Mouse (Mus musculus) heart, postnatal 0 days (tissue): ENCODE data around the gene Ssc4d. TPM values are rescaled to one million over a fixed set of nuclear protein-coding genes. Genes with fewer than 3 reads are reported as not detected.

Source experiments
- ATAC-seq: fragments of 200-750 bp; cut with Nextera tagmentation; 2 replicates; pipeline ENCODE4 v1.8.0; 2017; ENCODE audit warnings: low read depth, moderate number of reproducible peaks, moderate library complexity; ENCODE audit not compliant: insufficient read depth
- DNase-seq: peaks from one replicate; pipeline ENCODE4 v3.0.0-alpha.2; 2016; ENCODE audit warnings: low spot score
- H3K27ac ChIP-seq: fragments of 300-500 bp; sonication (generic); 2 replicates; pipeline ENCODE4 v1.5.1; 2014; ENCODE audit warnings: low read depth, mild to moderate bottlenecking
- H3K27me3 ChIP-seq: fragments of 300-500 bp; sonication (generic); 2 replicates; pipeline ENCODE4 v1.6.1; 2014; ENCODE audit warnings: low read length, mixed read lengths; ENCODE audit not compliant: control insufficient read depth, insufficient read depth
- H3K36me3 ChIP-seq: fragments of 300-500 bp; sonication (generic); replicated peaks from 2 replicates; pipeline ENCODE4 v1.6.1; 2014; ENCODE audit warnings: low read length, mixed read lengths; ENCODE audit not compliant: control insufficient read depth, insufficient read depth
- H3K4me1 ChIP-seq: fragments of 300-500 bp; sonication (generic); 2 replicates; pipeline ENCODE4 v1.6.1; 2014; ENCODE audit warnings: antibody characterized with exemption; ENCODE audit not compliant: control insufficient read depth, insufficient read depth
- H3K4me2 ChIP-seq: fragments of 300-500 bp; sonication (generic); 2 replicates; pipeline ENCODE4 v1.6.1; 2014; ENCODE audit warnings: low read depth, mild to moderate bottlenecking, low read length, moderate library complexity
- H3K4me3 ChIP-seq: fragments of 300-500 bp; sonication (generic); 2 replicates; pipeline ENCODE4 v1.5.1; 2014; ENCODE audit warnings: low read depth, low read length
- H3K9ac ChIP-seq: fragments of 300-500 bp; sonication (generic); replicated peaks from 2 replicates; pipeline ENCODE4 v1.6.1; 2014; ENCODE audit warnings: low read depth, low read length, mixed read lengths
- H3K9me3 ChIP-seq: fragments of 300-500 bp; sonication (generic); replicated peaks from 2 replicates; pipeline ENCODE4 v1.6.1; 2016; ENCODE audit warnings: low read length; ENCODE audit not compliant: control insufficient read depth
- CTCF ChIP-seq: IDR thresholded peaks from 2 replicates; pipeline ENCODE4 v1.5.1; 2016; ENCODE audit warnings: antibody characterized with exemption, control low read depth, low read depth
- EP300 ChIP-seq: IDR thresholded peaks from 2 replicates; pipeline ENCODE4 v1.6.1; 2016; ENCODE audit warnings: antibody characterized with exemption, low read depth
- WGBS: fragments of 180-500 bp; shearing (Covaris S2); extraction: QIAGEN DNeasy Blood & Tissue Kit; methylation state at CpG from one replicate; pipeline ENCODE4 v1.1.7; 2014; 5-methylcytosine and 5-hydroxymethylcytosine counted together
- polyA plus RNA-seq: library from polyadenylated mRNA; unstranded; fragments of >200 nt; fragmentation: Nextera tagmentation; extraction: Ambion mirVana; gene quantifications from 2 replicates; pipeline ENCODE4 v1.2.1, GENCODE M21; 2015
- total RNA-seq: library from RNA; depleted of rRNA; stranded (reverse); fragments of >200 nt; gene quantifications from 2 replicates; pipeline ENCODE4 v1.2.3, GENCODE M21; 2014; ENCODE audit warnings: low replicate concordance

Ssc4d gene
- total and polyA plus RNA-seq, 2 experiments from 2014 or later: 0.55 to 3.6 TPM

DNA sequence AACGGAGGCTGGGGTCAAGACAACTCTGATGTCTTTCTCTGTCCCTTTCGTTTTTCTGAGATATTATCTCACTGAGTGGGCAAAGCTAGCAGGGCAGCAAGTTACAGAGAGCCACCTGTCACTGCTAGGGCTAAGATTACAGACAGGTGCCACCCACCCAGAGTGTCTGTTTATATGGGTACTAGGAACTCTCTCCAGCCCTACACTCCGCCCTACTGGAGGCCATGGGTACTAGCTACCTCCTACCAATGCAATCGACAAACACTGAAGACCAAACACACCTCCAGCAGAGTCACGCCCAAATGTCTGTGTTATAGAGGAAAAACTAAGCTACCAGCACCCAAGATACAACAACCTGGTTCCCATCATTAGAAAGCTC lies 56.3 kb downstream of the Ssc4d start:
- Histone ChIP-seq H3K9ac (no peak overlapping the region), H3K4me3 (no peak overlapping the region), H3K4me1 (peaks cover 32% of the 10 kb centered on the region), H3K27ac (0 out of 2 replicates have a peak overlapping the region, but pooled peaks have one; percentile 96), H3K36me3 (peaks cover 46% of the 10 kb centered on the region), H3K27me3 (no peaks in the 10 kb centered on the region), H3K9me3 (no peaks in the 10 kb centered on the region), H3K4me2 (no peak overlapping the region)
- ATAC-seq: no peak
- WGBS: 88% methylated on average over 5 of the region's 5 CpGs
- DNase-seq: no peak
- no peak for TF ChIP-seq CTCF
- no peak for TF ChIP-seq EP300

DNA sequence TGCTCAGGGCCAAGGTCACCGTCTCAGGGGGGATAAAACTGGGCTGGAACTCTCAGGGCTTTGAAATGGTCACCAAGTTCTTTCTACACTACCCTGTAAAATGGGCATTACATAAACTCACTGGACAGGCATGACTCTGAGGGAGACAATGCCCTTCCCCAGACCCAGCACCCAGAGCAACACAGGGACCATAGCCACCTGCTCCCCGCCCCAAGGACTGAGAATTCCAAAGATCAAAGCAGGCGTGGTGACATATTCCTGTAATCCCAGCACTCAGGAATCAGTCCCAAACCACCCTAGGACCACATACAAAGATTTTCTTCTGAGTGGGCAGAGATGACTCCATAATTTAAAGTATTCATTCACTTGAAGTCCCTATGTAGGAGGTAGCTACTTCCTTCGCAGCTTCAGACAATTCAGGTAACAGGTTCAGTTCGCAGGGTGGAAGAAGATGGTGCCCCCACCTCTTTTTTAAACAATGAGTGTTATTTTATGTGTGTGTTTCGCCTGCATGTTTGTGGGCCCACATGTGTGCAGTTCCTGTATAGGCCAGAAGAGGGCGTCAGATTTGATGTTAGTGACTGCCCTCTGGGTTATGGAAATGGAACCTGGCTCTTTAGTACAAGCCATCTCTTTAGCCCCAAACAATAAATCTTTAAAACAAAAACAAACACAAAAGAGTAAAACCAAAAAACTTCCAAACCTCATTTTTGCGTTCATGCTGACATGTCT lies 56.8 kb downstream of the Ssc4d start:
- peak overlapping the region; percentile 96 for H3K27ac ChIP-seq
- no peak overlapping the region for H3K9ac ChIP-seq
- no peak for TF ChIP-seq EP300
- TF ChIP-seq CTCF: peak; percentile 34; the same call in 1 of the 2 replicates
- peaks cover 37% of the 10 kb centered on the region for H3K4me1 ChIP-seq
- DNase-seq: no peak
- H3K27me3 ChIP-seq: no peaks in the 10 kb centered on the region
- no peaks in the 10 kb centered on the region for H3K9me3 ChIP-seq
- H3K36me3 ChIP-seq: peaks cover 40% of the 10 kb centered on the region
- no peak for ATAC-seq
- H3K4me3 ChIP-seq: no peak overlapping the region
- 86% methylated on average over 8 of the region's 8 CpGs for WGBS
- no peak overlapping the region for H3K4me2 ChIP-seq

DNA sequence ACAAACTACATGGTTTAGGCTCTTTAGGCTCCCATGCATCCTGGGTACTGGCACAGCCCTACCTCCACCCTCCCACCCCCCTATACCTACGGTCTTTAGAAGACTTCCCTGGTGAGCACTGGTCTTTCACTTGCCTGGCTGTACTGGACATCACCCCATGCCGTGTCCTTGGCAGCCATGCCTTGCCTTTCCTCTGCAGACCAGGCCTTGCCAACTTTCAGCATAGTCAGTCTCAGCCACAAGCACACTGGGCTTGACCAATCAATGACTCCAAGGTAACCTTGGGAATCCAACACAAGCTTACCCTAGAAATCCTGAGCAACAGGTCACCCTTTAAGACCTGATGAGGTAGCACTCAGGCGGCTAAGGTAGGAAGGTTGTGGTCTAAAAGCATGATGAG lies 57.7 kb downstream of the Ssc4d start:
- ATAC-seq (no peak), DNase-seq (no peak)
- peaks cover 38% of the 10 kb centered on the region for H3K36me3 ChIP-seq
- H3K9me3 ChIP-seq: no peaks in the 10 kb centered on the region
- H3K9ac ChIP-seq: no peak overlapping the region
- no peak overlapping the region for H3K4me3 ChIP-seq
- WGBS: 70% methylated on average over 3 of the region's 3 CpGs
- H3K4me2 ChIP-seq: no peak overlapping the region
- no peak for TF ChIP-seq EP300
- TF ChIP-seq CTCF: no peak
- H3K27ac ChIP-seq: peak overlapping the region; percentile 96
- H3K4me1 ChIP-seq: peaks cover 45% of the 10 kb centered on the region
- no peaks in the 10 kb centered on the region for H3K27me3 ChIP-seq

DNA sequence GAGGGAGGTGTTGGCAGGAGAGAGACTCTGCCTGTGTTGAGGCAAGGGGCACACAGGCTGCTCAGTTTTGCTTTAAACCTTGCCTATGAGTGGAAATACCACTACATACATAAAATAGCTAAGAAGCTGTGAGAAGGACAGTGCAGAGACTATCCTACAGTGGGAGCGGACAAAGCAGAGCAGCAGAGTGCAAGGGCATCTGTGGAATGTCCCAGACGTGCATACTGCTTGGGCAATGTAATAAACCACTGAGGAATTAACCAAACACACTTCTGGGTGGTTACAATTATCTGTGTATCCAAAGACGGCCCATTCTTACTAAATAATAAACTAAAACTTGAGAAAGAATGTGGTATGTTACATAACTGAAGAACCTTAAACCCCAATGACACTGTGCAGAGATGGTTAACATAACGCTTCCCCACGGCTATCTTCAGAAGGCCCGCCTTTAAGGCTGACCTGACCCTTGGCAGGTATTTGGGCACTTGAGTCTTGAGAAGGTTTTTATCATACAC lies 58.2 kb downstream of the Ssc4d start:
- Histone ChIP-seq H3K4me1 (peaks cover 46% of the 10 kb centered on the region), H3K9ac (no peak overlapping the region), H3K4me3 (no peak overlapping the region), H3K4me2 (no peak overlapping the region), H3K36me3 (peaks cover 38% of the 10 kb centered on the region), H3K27me3 (no peaks in the 10 kb centered on the region), H3K9me3 (no peaks in the 10 kb centered on the region), H3K27ac (peak overlapping the region; percentile 96)
- DNase-seq (no peak), ATAC-seq (no peak)
- 56% methylated on average over 6 of the region's 6 CpGs for WGBS
- no peak for TF ChIP-seq CTCF
- no peak for TF ChIP-seq EP300

DNA sequence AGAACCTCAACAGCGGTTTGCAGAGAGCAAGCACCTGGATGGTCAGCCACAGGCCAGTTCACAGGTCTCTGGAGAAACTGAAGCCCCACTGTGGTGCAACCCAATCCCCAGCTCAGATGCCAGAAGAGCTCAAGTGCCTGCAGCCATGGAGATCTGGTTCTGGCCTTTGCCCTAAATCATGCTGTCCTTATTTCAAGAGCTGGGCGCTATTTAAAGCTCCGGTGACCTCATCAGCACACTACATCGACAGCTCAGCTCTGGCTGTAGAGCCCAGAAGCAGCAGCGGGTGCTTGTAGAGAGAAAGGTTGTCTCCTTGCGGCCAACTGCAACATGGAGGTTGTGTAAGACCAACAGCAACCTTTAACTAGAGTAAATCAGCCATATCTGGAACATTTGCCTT lies 60.2 kb downstream of the Ssc4d start:
- WGBS: 24% methylated on average over 6 of the region's 6 CpGs
- no peaks in the 10 kb centered on the region for H3K27me3 ChIP-seq
- H3K9ac ChIP-seq: no peak overlapping the region
- 0 out of 2 replicates have a peak overlapping the region, but pooled peaks have one; percentile 33 for H3K4me2 ChIP-seq
- no peak overlapping the region for H3K4me3 ChIP-seq
- peak overlapping the region; percentile 96 for H3K27ac ChIP-seq
- ATAC-seq (peak; percentile 94), DNase-seq (peak; percentile 93)
- peaks cover 46% of the 10 kb centered on the region for H3K4me1 ChIP-seq
- peaks cover 41% of the 10 kb centered on the region for H3K36me3 ChIP-seq
- TF ChIP-seq EP300 (peak; percentile 59; the same call in 1 of the 2 replicates), CTCF (peak; percentile 33; the same call in 1 of the 2 replicates)
- H3K9me3 ChIP-seq: no peaks in the 10 kb centered on the region
